Mouse (Mus musculus): ENCODE measurements around the gene Rprm. TPM values are rescaled to one million over a fixed set of nuclear protein-coding genes. Genes with fewer than 3 reads are reported as not detected.

Gene Rprm
- total RNA-seq, 2 experiments from 2014 or later: not detected

DNA sequence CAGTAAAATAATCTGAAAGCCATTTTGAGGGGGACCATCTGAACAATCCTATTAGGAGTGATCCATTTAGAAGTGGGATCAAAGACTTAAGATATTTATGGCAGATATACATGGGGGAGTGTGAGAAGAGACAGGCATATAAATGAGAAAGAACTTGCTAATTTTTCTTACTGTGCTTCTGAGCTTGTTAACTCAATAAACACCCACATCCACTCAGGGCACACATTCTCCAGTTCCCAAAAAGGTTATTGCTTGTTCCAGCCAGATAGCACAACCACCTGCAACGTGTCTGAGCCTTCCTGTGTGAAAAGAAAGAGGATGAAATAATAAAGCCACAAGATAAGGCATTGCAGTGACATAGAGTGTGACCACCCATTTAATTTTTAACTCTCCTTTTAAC lies 22.9 kb downstream of the Rprm start:
- no peak for TF ChIP-seq CTCF (IDR thresholded peaks at IDR 0.05)
- H3K27ac ChIP-seq: no peak overlapping the region

DNA sequence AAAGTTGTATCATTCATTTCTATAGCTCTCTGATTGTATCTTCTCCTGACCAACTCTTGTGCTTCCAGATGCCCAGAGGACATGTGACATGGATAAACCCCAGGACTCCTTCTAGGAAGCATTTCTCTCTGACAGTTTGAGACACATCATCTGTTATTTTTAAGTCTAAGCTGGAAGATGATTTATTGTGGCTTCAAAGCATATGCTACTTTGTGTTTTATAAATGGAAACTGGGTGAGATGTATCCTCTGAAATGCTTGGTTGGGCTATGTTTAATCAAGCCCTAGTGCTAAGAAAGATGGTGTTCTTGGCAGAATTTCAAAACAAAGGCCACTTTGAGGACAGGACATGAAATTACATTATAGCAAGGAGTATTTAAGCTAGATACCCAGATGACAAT lies 24.3 kb downstream of the Rprm start:
- intact Hi-C loops (cut with DNase I): no loop called here
- Histone ChIP-seq H3K27ac (no peak overlapping the region), H3K4me3 (no peak overlapping the region)
- no peak for DNase-seq
- no peak for TF ChIP-seq CTCF (IDR thresholded peaks at IDR 0.05)

More for the DNA sequence above, 22.9 kb downstream of the Rprm start:
- no peak for DNase-seq
- intact Hi-C loops (cut with DNase I): no loop called here
- H3K4me3 ChIP-seq: no peak overlapping the region

Data from gastrocnemius, adult 2 months (tissue).